Mouse (Mus musculus): ENCODE data around the gene Arhgap42.

GRCm38 (mm10) chr9:9237511-9237910 lies 1.4 kb downstream of the Arhgap42 start:
- TF ChIP-seq CTCF (IDR thresholded peaks at IDR 0.05; ENCODE audit: low read depth) = no peak
- no peak for TF ChIP-seq EP300 (IDR thresholded peaks at IDR 0.05; ENCODE audit: low read depth)

Measured in liver, postnatal 0 days (tissue).